17 mouse cellular contexts compared by ENCODE assay signal in the genomic region with DNA sequence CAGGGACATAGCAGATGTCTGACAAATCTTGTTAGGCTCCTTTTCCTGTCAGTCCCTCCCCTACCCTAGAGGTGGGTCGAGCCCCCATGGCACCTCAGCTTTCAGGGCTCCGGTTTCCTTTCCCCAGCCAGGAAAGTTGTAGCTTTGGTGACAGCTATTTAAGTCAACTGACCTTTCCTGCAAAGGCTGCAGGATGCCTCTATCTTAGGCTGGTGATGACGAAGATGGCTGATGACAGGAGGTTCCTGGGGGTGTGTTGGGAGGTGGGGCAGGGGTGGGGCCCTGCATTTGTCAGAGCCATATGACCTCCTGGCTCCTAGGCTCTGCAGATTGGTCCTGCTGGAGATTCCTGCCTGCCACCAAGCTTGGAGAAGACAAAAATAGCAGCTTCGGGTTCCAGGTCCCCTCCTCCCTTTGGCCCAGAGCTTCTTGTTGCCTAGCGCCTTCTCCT. TPM values are rescaled to one million over a fixed set of nuclear protein-coding genes. Genes with fewer than 3 reads are reported as not detected.
DNase-seq lines count a peak whose midpoint lies in the region; ATAC-seq and TF ChIP-seq lines count a peak whose summit lies in the region.
"Had no signal": no experiment of that assay in that cellular context is flagged by ENCODE, and none has a peak within 500 bp of the region (broad histone marks: within the 10 kb centered on the region; RNA-seq: fewer than 3 reads in every experiment).

No protein-coding gene starts in this region.

- no peak overlapping the region for H3K27ac ChIP-seq in limb, embryonic 14.5 days (replicated peaks; ENCODE audit: low read depth, low read length)
- no peak overlapping the region for H3K27ac ChIP-seq in limb, embryonic 10.5 days
- H3K27ac ChIP-seq in embryonic facial prominence, embryonic 10.5 days (replicated peaks): no peak overlapping the region
- peak overlapping the region; percentile 68 for H3K27ac ChIP-seq in heart, embryonic 11.5 days (ENCODE audit: low read depth, low read length)
- H3K27ac ChIP-seq in liver, embryonic 11.5 days (ENCODE audit: low read depth, low read length): no peak overlapping the region
- H3K27ac ChIP-seq: hindbrain, embryonic 15.5 days; kidney, embryonic 15.5 days; liver, embryonic 14.5 days; neural tube, embryonic 13.5 days had no signal

- 44% methylated on average over 5 of the region's 5 CpGs for WGBS in limb, embryonic 14.5 days
- 33% methylated on average over 5 of the region's 5 CpGs for WGBS in limb, embryonic 10.5 days
- 29% methylated on average over 5 of the region's 5 CpGs for WGBS in embryonic facial prominence, embryonic 10.5 days
- WGBS in heart, embryonic 11.5 days (ENCODE audit: insufficient replicate concordance): 6% methylated on average over 5 of the region's 5 CpGs
- WGBS in liver, embryonic 11.5 days: 47% methylated on average over 5 of the region's 5 CpGs

- peak; percentile 26; the same call in 1 of the 2 replicates for ATAC-seq in limb, embryonic 14.5 days (ENCODE audit: low FRiP score, low read depth)
- peak; percentile 73; the same call in 1 of the 2 replicates for ATAC-seq in heart, embryonic 11.5 days (replicated peaks; ENCODE audit: insufficient number of reproducible peaks, low FRiP score, low TSS enrichment)
- no peak for ATAC-seq in liver, embryonic 11.5 days (replicated peaks; ENCODE audit: low FRiP score)

- H3K9me3 ChIP-seq in limb, embryonic 14.5 days (ENCODE audit: control insufficient read depth, low read length): no peaks in the 10 kb centered on the region
- no peaks in the 10 kb centered on the region for H3K9me3 ChIP-seq in limb, embryonic 10.5 days (replicated peaks)
- H3K9me3 ChIP-seq in embryonic facial prominence, embryonic 10.5 days: no peaks in the 10 kb centered on the region
- H3K9me3 ChIP-seq in heart, embryonic 11.5 days (replicated peaks; ENCODE audit: control insufficient read depth, low read length): no peaks in the 10 kb centered on the region
- no peaks in the 10 kb centered on the region for H3K9me3 ChIP-seq in liver, embryonic 11.5 days (ENCODE audit: control insufficient read depth, low read length)
- H3K9me3 ChIP-seq: hindbrain, embryonic 15.5 days; kidney, embryonic 15.5 days; neural tube, embryonic 13.5 days had no signal

- no peak overlapping the region for H3K4me3 ChIP-seq in limb, embryonic 14.5 days (replicated peaks; ENCODE audit: low read length)
- no peak overlapping the region for H3K4me3 ChIP-seq in limb, embryonic 10.5 days
- H3K4me3 ChIP-seq in embryonic facial prominence, embryonic 10.5 days: no peak overlapping the region
- no peak overlapping the region for H3K4me3 ChIP-seq in heart, embryonic 11.5 days (ENCODE audit: low read depth, low read length)
- H3K4me3 ChIP-seq in liver, embryonic 11.5 days (ENCODE audit: low read depth, low read length): no peak overlapping the region
- H3K4me3 ChIP-seq: hindbrain, embryonic 15.5 days; kidney, embryonic 15.5 days; neural tube, embryonic 13.5 days had no signal

- H3K4me1 ChIP-seq in limb, embryonic 14.5 days (ENCODE audit: control insufficient read depth, insufficient read depth, low read length): no peaks in the 10 kb centered on the region
- peaks cover 5% of the 10 kb centered on the region for H3K4me1 ChIP-seq in limb, embryonic 10.5 days
- H3K4me1 ChIP-seq in embryonic facial prominence, embryonic 10.5 days: peaks cover 9% of the 10 kb centered on the region
- peaks cover 5% of the 10 kb centered on the region; the same call in 1 of the 2 replicates for H3K4me1 ChIP-seq in heart, embryonic 11.5 days (ENCODE audit: control insufficient read depth, insufficient read depth, low read length)
- no peaks in the 10 kb centered on the region for H3K4me1 ChIP-seq in liver, embryonic 11.5 days (replicated peaks; ENCODE audit: control insufficient read depth, insufficient read depth, low read length)
- H3K4me1 ChIP-seq: hindbrain, embryonic 15.5 days; kidney, embryonic 15.5 days; neural tube, embryonic 13.5 days had no signal

- no peaks in the 10 kb centered on the region for H3K27me3 ChIP-seq in limb, embryonic 14.5 days (ENCODE audit: control insufficient read depth, insufficient read depth, low read length)
- no peaks in the 10 kb centered on the region for H3K27me3 ChIP-seq in limb, embryonic 10.5 days (ENCODE audit: low read depth, poor library complexity, severe bottlenecking)
- no peaks in the 10 kb centered on the region for H3K27me3 ChIP-seq in embryonic facial prominence, embryonic 10.5 days (replicated peaks; ENCODE audit: low read depth, poor library complexity, severe bottlenecking)
- H3K27me3 ChIP-seq in heart, embryonic 11.5 days (ENCODE audit: control insufficient read depth, insufficient read depth, low read length): no peaks in the 10 kb centered on the region
- H3K27me3 ChIP-seq in liver, embryonic 11.5 days (replicated peaks; ENCODE audit: control insufficient read depth, insufficient read depth, low read length): no peaks in the 10 kb centered on the region
- H3K27me3 ChIP-seq: hindbrain, embryonic 15.5 days; kidney, embryonic 15.5 days; neural tube, embryonic 13.5 days had no signal

- DNase-seq in limb, embryonic 14.5 days (ENCODE audit: low spot score): no peak
- no peak for DNase-seq in limb, embryonic 10.5 days (ENCODE audit: low spot score)
- peak; percentile 26 for DNase-seq in embryonic facial prominence, embryonic 10.5 days (ENCODE audit: low spot score)
- DNase-seq in lung, postnatal 14 days: peak; percentile 33
- DNase-seq in liver, embryonic 11.5 days (ENCODE audit: low spot score): no peak
- DNase-seq in natural killer cell, adult 2 months (ENCODE audit: low spot score in 2 of 2): no peak
- DNase-seq in MN1 (ENCODE audit: low spot score): no peak
- DNase-seq: cerebellum, adult 8-10 months; midbrain, embryonic 14.5 days; right cerebral cortex, postnatal 25 days had no signal

- no peak overlapping the region for H3K9ac ChIP-seq in limb, embryonic 14.5 days (ENCODE audit: low read depth, low read length, severe bottlenecking)
- no peak overlapping the region for H3K9ac ChIP-seq in heart, embryonic 11.5 days (ENCODE audit: low read depth, low read length)
- H3K9ac ChIP-seq in liver, embryonic 11.5 days (ENCODE audit: low read depth, low read length): no peak overlapping the region
- H3K9ac ChIP-seq: hindbrain, embryonic 15.5 days; kidney, embryonic 15.5 days; liver, embryonic 14.5 days; neural tube, embryonic 13.5 days had no signal

- H3K4me2 ChIP-seq in limb, embryonic 14.5 days (replicated peaks; ENCODE audit: low read depth, low read length, severe bottlenecking): no peak overlapping the region
- no peak overlapping the region for H3K4me2 ChIP-seq in heart, embryonic 11.5 days
- no peak overlapping the region for H3K4me2 ChIP-seq in liver, embryonic 11.5 days
- H3K4me2 ChIP-seq: hindbrain, embryonic 15.5 days; kidney, embryonic 15.5 days; neural tube, embryonic 13.5 days had no signal

- no peak for TF ChIP-seq POLR2A in limb, embryonic 14.5 days (IDR thresholded peaks at IDR 0.05; ENCODE audit: borderline replicate concordance, extremely low read depth, insufficient read depth, insufficient read length)

- H3K36me3 ChIP-seq in limb, embryonic 14.5 days (ENCODE audit: control insufficient read depth, insufficient read depth, low read length): no peaks in the 10 kb centered on the region
- no peaks in the 10 kb centered on the region for H3K36me3 ChIP-seq in limb, embryonic 10.5 days
- no peaks in the 10 kb centered on the region for H3K36me3 ChIP-seq in embryonic facial prominence, embryonic 10.5 days (replicated peaks)
- no peaks in the 10 kb centered on the region for H3K36me3 ChIP-seq in heart, embryonic 11.5 days (ENCODE audit: control insufficient read depth, insufficient read depth, low read length)
- no peaks in the 10 kb centered on the region for H3K36me3 ChIP-seq in liver, embryonic 11.5 days (ENCODE audit: control insufficient read depth, insufficient read depth, low read length)
- H3K36me3 ChIP-seq: hindbrain, embryonic 15.5 days; kidney, embryonic 15.5 days; neural tube, embryonic 13.5 days had no signal

RNA-seq across cellular contexts. Expression of gene Teddm2, which starts 22.6 kb away (rescaled TPM):
- 0.24 and 0.58 TPM in 2 replicates for polyA plus RNA-seq in limb, embryonic 14.5 days (2012; rRNA removed)
- polyA plus RNA-seq in limb, embryonic 14.5 days (2014; fragmentation: Nextera tagmentation; extraction: Ambion mirVana): 0.54 and 0.62 TPM in 2 replicates
- 0.69 and 0.74 TPM in 2 replicates for polyA plus RNA-seq in limb, embryonic 10.5 days (2016; fragmentation: Nextera tagmentation; extraction: Ambion mirVana)
- polyA plus RNA-seq in embryonic facial prominence, embryonic 10.5 days (2016; fragmentation: Nextera tagmentation; extraction: Ambion mirVana): 0.45 and 0.50 TPM in 2 replicates
- polyA plus RNA-seq in heart, embryonic 11.5 days (2014; fragmentation: Nextera tagmentation; extraction: Ambion mirVana): 0.30 and 0.36 TPM in 2 replicates
- 0.21 and 0.45 TPM in 2 replicates for polyA plus RNA-seq in liver, embryonic 11.5 days (2014; fragmentation: Nextera tagmentation; extraction: Ambion mirVana)

RNA-seq across cellular contexts. Expression of gene Glul, which starts 22.9 kb away (rescaled TPM):
- polyA plus RNA-seq in limb, embryonic 14.5 days (2012; rRNA removed): 88.6 and 93.4 TPM in 2 replicates
- polyA plus RNA-seq in limb, embryonic 14.5 days (2014; fragmentation: Nextera tagmentation; extraction: Ambion mirVana): 92.9 and 94.2 TPM in 2 replicates
- polyA plus RNA-seq in limb, embryonic 10.5 days (2016; fragmentation: Nextera tagmentation; extraction: Ambion mirVana): 122 and 125 TPM in 2 replicates
- 120 and 129 TPM in 2 replicates for polyA plus RNA-seq in embryonic facial prominence, embryonic 10.5 days (2016; fragmentation: Nextera tagmentation; extraction: Ambion mirVana)
- 52.6 and 78.3 TPM in 2 replicates for polyA plus RNA-seq in heart, embryonic 11.5 days (2014; fragmentation: Nextera tagmentation; extraction: Ambion mirVana)
- 129 and 146 TPM in 2 replicates for polyA plus RNA-seq in liver, embryonic 11.5 days (2014; fragmentation: Nextera tagmentation; extraction: Ambion mirVana)

RNA-seq across cellular contexts. Expression of gene Teddm1a, which starts 31.1 kb away (rescaled TPM):
- polyA plus RNA-seq in limb, embryonic 14.5 days (2012; rRNA removed): not detected in 2 replicates
- polyA plus RNA-seq in limb, embryonic 14.5 days (2014; fragmentation: Nextera tagmentation; extraction: Ambion mirVana): not detected in 2 replicates
- not detected in 2 replicates for polyA plus RNA-seq in limb, embryonic 10.5 days (2016; fragmentation: Nextera tagmentation; extraction: Ambion mirVana)
- polyA plus RNA-seq in embryonic facial prominence, embryonic 10.5 days (2016; fragmentation: Nextera tagmentation; extraction: Ambion mirVana): not detected in 2 replicates
- not detected in 2 replicates for polyA plus RNA-seq in heart, embryonic 11.5 days (2014; fragmentation: Nextera tagmentation; extraction: Ambion mirVana)
- not detected in 2 replicates for polyA plus RNA-seq in liver, embryonic 11.5 days (2014; fragmentation: Nextera tagmentation; extraction: Ambion mirVana)
- polyA plus RNA-seq: C2C12; hindbrain, embryonic 15.5 days; kidney, embryonic 15.5 days; liver, embryonic 14.5 days; midbrain, embryonic 14.5 days; neural tube, embryonic 13.5 days; stomach, embryonic 16.5 days had no signal

RNA-seq across cellular contexts. Expression of gene Teddm1b, which starts 48.5 kb away (rescaled TPM):
- polyA plus RNA-seq in limb, embryonic 14.5 days (2012; rRNA removed): not detected in 2 replicates
- 0.22 and 0.23 TPM in 2 replicates for polyA plus RNA-seq in limb, embryonic 14.5 days (2014; fragmentation: Nextera tagmentation; extraction: Ambion mirVana)
- polyA plus RNA-seq in limb, embryonic 10.5 days (2016; fragmentation: Nextera tagmentation; extraction: Ambion mirVana): 0.64 and 2.1 TPM in 2 replicates
- 0.74 and 0.96 TPM in 2 replicates for polyA plus RNA-seq in embryonic facial prominence, embryonic 10.5 days (2016; fragmentation: Nextera tagmentation; extraction: Ambion mirVana)
- polyA plus RNA-seq in heart, embryonic 11.5 days (2014; fragmentation: Nextera tagmentation; extraction: Ambion mirVana): 0.08 and 0.27 TPM in 2 replicates
- 0.40 and 0.49 TPM in 2 replicates for polyA plus RNA-seq in liver, embryonic 11.5 days (2014; fragmentation: Nextera tagmentation; extraction: Ambion mirVana)

Comparison
In these comparisons a context has a peak if more than half of its experiments do, and no peak if none do; other contexts are left out.
1. DNase-seq: peak in embryonic facial prominence, embryonic 10.5 days (single experiment) and lung, postnatal 14 days (single experiment); none in limb, embryonic 14.5 days (single experiment), limb, embryonic 10.5 days (single experiment), liver, embryonic 11.5 days (single experiment), natural killer cell, adult 2 months (0 of 2) and MN1 (single experiment).